Mouse (Mus musculus): Measurements from ENCODE around the gene Atad2b.

- no peak for TF ChIP-seq CTCF (conservative IDR thresholded peaks at IDR 0.05; ENCODE audit: low read length)
- no peak for TF ChIP-seq POU5F1 (IDR thresholded peaks at IDR 0.05; ENCODE audit: borderline replicate concordance, low read length)
- TF ChIP-seq NANOG (IDR thresholded peaks at IDR 0.05; ENCODE audit: borderline replicate concordance, low read length): no peak
These were observed 108.2 kb downstream of the Atad2b start for GRCm38 (mm10) chr12:5025226-5025861.
